Mouse (Mus musculus) thymus, postnatal 10 days (tissue): ENCODE measurements around the gene Slc8b1.

ENCODE experiments used
- DNase-seq, 2 experiments: peaks; one replicate each; pipeline ENCODE4 v3.0.0; 2021; ENCODE audit warnings: low spot score in 2 of 2

Slc8b1 gene

DNA sequence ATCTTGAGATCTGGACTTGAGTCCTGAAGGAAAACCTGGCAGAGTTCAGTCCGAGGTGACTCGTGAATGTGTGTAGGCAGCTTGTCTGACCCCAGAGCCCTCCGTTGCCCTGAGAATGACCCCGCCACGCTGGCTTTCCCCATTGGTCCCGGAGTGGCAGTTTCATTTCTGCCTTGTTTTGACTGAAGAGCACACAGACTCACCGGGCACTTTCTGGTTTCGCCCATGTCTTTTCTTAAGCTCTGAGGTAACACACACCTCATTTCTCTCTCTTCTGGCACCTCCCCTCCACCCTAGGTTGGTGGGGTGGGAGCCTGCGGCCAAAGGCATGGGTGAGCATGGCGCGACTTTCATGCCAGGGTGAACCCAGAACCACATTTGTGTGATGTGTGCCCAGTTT, 15.3 kb downstream of the Slc8b1 start:
- DNase-seq, result no peak

DNA sequence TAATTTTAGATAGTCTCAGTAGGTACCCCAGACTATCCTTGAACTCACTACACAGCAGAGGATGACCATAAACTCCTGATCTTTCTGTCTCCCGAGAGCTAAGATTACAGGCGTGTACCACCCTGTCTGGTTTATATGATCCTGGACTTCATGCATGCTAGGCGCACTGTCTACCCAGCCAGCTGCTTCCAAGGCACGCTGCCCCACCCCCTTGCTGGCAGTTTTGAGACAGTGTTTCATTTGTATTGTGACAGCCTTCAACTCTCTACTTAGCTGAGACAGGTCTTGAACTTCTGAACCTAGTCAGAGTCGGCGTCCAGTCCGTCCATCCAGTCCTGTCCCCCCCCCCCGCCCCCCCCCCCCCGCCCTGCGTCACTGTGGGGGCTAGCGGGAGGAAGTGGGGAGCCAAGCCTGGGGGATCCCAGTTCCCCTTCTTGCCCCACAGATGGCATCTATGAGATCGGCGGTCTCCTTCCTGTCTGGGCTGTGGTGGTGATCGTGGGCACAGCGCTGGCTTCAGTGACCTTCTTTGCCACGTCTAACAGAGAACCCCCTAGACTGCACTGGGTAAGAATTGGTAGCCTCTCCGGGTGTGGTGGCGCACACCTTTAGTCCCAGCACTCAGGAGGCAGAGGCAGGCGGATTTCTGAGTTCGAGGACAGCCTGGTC, 16.5 kb downstream of the Slc8b1 start:
- DNase-seq, result no peak

DNA sequence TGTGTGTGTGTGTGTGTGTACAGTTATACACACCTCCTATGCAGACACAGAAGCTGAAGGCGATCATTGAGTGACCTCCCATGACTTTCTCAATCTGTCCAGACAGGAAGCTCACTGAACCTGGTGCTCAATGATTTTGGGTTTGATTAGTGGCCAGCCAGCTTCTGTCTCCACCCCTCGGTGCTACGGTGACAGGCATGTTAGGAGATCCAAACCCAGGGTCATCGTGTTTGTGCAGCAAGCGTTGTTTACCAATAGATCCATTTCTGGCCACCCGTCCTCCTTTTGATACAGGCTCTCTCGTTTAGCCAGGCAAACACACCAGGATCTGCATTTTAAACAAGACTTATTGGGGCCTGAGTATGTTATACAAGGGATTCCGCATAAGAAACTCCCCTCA, 20.7 kb downstream of the Slc8b1 start:
- no peak for DNase-seq

DNA sequence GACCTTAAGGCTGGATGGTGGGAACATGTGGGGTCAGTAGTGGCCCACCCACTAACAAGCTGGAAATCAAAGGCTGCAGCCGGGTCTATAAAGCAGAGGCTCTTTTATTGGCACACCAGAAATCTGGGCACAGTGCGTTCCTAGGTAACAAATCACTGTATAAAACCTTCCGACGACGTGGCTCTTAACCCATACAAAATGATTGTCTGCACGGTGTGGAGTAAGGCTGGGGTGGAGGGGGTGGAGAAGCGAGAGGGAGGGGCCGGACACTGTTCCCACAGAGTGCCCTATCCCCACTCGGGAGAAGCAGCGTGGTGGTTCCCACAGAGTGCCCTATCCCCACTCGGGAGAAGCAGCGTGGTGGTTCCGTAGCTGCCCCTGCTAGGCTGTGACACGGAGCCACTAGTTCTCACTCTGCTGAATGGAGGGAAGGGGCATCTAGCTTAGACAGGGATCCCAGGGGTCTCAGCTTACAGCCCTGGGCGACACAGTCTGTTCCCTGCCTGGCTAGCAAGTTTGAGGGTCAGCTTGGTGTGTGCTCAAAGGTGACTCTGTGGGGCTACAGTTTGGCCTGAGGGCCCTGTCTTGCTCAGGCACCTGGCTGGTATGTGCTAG, 23.2 kb downstream of the Slc8b1 start:
- DNase-seq, result no peak

DNA sequence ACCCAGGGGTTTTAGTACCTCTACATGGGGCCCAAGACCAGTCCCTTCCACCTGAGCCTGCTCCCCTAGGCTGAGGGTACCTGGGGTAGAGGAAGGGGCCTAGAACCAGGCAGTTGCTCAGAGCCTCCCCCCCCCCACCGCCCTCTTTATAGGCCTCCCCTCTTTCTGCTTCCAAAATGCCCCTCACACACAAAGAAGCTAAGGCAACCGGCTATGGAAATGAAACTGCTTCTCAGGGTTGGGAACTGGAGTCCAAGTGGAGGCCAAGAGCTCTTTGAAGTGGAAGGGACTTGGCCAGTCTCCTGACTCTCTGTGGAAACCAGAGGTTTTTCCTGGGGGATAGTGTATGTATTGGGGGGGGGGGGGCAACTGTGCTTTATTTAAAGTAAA, 23.7 kb downstream of the Slc8b1 start:
- no peak for DNase-seq

DNA sequence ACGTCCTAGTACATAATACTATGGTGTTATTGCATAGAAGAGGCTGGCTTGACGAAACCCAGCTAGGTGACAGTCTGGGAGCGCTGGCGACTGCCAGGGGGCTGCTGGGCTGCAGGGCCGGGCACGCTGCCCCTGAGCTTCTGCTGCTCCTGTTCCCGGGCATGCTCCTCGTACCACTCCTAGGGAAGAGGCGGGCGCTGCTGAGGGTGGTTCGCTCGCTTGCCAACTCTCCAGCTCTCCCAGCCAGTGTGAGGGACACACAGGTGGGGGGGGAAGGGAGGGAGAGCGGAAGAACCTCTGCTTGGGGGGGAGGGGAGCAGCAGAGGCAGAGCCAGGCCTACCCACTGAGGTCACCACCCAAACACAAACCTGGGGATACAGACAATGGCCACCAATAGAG, 25.1 kb downstream of the Slc8b1 start:
- no peak for DNase-seq

DNA sequence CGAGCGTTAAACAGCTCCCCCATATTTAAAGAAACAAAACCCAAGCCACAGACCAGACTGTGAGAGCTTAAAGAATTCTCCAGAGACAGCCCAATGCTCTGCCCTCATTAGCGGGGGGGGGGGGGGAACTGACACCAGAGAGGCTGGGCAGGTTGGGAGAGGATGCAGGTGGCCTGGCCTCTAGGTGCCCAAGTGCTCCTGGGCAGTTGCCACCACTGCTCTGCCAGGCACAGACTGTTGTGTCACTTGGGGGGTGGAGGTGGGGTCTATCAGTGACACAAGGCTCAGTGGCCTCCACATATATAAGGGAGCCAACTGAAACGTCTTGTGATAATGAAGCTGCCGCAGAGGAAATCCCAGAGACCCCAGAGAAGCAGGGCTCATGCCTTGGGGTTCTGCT, 25.7 kb downstream of the Slc8b1 start:
- no peak for DNase-seq

DNA sequence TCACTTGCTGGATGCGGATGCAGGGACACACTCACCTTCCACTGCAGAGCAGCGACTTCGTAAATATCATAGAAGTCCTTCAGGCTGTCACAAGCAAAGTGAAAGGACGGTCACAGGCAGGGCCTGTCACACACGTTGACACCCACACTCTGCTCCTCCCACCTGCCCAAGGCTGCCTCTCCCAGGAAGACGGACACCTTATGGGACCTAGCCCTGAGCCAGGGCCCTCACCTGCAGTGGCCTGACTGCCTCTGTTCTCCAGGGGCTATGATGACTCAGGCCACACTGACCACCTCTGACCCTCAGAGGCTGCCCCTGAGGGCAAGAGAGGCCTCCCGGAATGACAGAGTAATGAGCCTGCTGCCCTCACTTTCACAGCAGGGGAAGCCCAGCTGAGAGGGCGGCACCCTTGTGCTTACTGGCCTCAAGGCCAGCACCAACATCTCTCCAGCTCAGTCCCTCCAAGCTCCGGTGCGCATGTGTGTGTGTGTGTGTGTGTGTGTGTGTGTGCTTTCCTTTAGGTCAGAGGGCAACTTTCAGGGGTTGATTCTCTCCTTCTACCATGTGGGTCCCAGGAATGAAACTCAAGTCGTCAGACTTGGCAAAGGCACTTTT, 37.4 kb downstream of the Slc8b1 start:
- DNase-seq, result no peak

DNA sequence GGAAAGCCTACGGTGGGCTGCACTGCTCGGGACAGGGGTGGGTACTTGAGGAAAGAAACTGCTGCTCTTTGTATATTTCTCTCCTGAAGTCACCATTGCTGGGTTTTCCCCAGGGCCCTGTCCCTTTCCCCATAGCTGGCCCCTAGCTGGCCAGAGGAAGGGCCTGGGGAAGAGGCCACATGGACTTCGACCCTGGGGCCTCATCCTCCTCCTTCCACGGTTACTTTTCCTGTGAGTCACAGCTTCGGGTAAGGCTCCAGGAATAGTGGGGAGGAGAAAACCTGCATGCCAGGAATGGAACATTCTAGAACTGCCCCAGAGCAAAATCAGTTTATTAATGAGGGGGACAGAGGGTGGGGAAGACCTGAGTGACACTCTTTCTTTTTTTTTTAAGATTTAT, 39.2 kb downstream of the Slc8b1 start:
- no peak for DNase-seq

DNA sequence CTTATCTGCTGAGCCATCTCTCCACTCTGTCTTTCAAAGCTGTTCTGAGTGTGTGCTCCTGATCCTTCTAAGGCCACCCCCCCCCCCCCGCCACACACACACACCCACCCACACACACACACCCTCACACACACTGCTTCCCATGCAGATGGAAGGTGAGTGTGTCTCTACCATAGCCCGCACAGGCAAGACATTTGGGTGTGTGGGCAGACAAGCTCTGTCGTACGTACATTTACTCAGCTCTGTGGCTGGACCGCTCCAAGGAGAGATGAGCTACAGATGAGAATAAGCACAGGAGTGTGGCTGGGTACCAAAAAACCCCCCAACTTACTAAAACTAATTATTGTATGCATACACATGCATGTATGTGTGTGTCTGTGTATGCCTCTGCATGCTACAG, 39.7 kb downstream of the Slc8b1 start:
- no peak for DNase-seq

DNA sequence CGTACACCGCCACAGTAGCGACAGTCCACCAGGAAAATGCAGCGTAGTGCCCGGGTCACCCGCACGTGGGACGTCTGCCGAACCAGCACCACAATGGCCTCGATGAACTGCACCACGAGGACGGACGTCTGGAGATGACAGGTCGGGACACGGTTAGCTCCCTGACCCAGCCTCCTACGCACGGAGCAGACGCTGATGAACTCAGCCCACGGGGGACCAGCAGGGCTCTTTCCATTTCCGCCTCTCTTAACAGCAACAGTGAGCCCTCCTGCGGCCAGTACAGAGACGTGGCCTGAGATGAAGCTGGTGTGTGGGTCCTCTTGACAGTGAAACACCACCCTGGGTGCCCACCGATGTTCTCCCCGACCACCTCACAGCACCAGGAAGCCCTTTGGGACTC, 44.9 kb downstream of the Slc8b1 start:
- DNase-seq, result no peak

DNA sequence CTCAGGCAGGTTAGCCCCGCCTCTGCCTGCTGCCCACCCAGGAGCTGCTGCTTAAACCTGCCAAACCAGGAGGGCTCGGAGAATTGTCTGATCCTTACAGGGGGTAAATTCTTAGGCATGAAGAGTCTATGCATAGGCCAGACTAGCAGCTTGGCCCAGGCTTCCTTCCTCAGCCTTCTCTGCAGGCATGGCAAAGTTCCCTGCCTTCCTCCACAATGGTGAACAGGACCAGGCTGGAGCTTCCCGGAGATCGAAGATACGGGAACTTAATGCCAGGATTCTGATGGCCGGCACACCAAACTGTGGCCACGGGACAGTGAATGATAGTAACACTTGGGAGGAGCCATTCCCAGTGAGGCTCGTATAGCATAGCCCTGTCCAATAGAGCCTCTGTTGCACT, 47.1 kb downstream of the Slc8b1 start:
- DNase-seq, result no peak

DNA sequence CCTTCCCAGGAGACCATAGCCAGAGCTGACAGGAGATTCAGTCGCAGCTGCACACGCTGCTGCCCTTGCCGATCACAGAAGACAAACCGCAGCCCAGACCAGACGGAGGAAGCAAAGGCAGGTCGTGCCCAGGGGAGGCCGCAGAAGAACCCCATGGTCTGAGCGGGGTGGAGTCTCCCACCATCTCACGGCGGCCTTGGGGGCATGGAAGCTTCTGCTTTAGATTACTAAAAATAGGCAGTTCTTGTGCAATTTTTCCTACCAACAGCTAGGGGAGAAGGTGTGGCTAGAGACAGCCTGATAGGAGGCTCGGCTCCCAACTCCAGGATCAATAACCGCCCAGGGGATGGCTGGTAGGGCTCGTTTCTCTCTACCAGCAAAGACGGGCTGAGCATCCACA, 47.8 kb downstream of the Slc8b1 start:
- no peak for DNase-seq

DNA sequence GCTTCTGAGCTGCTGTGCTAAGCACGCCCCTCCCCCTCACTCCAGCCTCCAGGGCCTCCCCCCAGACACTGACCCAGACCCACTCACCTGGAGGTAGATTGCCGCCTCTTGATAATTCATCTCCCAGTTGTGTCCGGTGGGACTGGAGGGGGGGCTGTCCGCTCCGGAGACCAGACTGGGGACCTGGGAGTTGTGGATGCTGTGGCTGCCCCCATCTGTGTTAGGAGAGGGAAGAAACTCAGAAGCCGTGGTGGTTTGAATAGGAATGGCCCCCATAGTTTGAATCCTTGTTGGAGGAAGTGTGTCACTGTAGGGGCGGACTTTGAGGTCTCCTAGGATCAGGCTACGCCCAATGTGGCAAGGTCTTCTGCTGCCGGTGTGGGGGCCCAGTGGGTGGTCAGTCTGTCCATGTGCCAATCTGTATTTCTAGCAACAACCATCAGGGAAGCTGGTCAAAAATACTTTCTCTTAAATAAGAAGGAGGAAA, 49.2 kb downstream of the Slc8b1 start:
- DNase-seq, result no peak

DNA sequence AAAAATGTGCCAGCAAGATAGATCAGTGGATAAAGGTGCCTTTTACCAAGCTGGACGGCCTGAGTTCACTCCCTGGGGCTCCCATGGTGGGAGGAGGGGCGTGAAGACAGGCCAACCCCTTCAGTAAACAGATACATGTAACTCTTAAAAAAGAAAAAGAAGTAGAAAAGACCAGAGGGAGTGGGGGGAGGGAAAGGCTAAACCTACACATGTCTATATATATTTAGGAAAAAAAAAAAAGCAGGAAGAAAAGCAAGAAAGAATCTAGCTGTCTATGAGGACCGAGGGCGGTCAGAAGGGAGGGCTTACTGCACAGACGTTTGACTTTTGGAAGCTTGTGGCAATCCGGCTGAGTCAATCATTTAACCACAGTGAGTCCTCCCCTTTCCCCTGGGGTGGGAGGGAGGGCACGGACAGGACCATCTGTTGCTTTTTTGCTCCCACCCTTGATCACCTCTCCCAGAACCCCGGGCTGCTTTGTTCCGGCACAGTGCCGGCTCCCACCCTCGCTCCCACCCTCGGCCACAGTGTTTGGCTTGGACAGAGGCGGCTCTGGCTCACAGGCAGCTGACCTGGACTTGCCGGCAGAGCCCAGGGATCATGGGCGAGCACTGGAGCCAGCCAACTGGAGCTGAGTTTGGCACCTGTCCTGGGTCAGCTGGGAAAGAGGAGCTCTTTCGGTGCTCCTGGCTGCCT, 49.8 kb downstream of the Slc8b1 start:
- DNase-seq, result no peak

DNA sequence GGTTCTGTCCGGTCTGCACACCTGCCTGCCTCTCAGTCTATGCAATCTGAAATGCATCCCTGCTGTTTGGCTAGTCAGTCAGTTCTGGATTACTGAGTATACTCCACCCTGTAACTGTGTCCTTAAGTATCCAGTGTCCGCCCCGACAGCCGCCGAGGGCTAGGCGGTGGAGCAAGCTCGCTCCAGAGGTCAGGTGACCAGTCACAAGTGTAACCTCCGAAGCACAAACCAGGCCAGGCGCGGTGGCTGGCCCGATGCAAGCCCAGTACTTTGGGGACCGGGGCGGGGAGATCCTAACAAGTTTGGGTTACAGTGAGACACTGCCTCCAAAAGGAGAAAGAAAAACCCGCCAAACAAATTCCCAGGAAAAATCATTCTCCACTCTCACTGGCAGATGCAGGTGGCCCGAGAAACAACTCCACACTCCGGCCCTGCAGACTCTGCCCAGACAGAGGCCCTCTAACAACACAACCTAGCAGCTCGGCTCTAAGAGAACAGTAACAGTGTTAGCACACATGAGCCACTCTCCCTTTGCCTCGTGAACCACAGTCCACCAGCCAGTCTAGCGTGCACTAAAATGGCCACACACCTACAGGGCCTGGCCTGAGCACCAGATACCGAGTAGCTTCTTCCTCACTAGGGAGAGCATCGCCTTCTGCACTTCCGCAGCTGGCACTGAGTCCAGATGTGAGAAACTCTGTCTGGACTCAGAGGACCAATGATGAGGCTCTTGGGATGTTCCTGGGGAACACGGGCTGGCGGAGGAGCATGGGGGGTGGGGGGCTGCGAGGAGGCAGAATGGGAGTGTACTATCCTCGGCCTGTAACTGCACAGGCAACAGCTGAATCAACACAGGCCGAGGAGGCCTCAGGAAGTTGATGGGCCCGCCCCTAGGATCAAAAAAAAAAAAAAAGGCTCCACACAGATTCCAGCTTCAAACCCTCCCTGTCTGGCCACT, 52.3 kb downstream of the Slc8b1 start:
- no peak for DNase-seq

DNA sequence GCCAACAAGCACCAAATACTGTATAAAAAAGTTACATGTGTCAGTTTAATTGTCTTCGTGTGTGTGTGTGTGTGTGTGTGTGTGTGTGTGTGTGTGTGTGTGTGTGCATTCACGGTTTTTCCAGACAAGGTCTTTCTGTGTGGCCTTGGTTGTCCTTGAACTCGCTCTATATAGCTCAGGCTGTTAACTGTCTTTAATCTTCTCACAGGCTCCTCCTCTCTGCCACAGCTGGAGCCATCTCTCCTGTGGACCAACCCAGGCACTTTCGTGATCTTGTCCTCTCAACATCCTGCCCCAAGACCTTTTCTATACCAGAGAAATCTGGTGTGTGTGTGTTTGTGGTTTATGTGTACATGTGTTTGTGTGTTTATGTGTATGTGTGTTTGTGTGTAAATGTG, 52.9 kb downstream of the Slc8b1 start:
- no peak for DNase-seq

DNA sequence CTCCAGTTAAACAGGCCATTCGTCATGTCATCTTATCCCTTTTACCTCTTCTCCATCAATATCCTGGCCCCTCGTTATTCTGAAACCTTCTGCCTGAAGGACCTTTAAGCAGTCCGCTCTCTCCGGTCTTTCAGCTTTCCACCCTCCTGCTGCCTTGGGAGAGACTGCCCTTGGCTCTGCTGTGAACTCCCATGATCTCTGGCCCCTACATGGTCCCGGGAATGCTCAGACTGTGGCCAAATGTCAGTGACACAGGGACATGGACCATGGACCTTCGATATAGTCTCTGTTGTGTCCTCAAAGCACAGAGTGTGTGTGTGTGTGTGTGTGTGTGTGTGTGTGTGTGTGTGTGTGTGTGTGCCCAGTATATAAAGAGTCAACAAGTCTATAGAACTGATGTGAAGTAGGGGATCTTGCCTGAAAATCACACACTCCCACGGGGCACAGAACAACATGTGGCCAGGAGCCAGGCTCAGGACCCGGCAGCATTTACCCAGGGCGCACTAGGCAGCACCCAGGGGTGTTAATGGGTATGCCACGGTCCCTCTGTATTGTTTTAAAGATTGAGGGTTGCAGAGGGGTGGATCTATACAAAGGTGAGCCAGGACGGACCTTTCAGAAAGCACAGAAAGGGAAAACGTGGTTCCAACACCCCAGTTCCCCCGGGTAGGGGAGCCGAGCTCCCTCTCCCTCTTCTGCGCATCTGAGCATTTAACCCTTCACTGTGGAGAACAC, 54.4 kb downstream of the Slc8b1 start:
- DNase-seq, result no peak

DNA sequence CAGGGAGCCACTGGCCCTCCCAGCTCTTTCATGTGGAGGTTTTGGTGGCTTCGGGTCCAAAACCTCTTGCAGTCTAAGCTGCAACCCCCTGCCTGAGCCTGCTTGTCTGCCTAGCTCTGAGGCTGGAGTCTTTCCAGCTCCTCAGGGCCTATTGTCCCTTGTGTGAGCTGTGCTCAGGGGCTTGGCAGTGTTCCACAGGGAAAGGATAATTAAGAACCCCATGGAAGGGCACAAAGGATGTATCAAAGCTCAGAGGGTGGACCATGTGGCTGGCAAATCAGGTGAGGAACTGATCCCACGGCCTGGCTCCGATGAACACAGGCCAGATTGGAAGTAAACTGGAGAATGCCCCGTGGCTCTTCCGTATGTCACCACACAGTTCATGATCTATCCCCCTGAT, 55.1 kb downstream of the Slc8b1 start:
- DNase-seq, result no peak

DNA sequence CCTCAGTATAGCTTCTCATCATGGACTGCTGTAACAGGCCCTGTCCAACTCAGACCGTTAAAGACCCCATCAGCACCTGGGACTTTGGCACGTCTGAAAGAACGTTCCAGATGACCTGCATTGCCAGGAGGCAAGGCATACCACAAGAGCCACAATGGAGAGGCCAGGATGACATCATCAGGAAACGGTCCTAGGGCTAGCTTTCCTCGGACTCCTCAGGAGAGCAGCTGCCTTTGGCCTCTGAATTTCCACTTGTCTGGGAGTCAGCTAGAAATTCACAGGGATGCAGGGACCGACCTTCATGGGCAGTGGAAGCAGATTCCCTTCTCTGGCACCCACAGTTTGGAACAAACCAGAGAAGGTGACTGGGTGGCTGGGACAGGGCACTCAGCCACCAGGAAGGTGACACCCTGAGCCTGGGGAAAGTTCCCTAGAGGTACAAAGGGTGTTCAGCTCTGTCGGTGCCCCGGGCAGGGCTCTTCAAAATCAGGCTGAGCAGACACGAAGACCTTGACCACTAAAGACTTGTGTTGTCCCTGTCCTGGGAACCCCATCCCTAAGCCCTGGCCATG, 55.8 kb downstream of the Slc8b1 start:
- DNase-seq, result no peak

DNA sequence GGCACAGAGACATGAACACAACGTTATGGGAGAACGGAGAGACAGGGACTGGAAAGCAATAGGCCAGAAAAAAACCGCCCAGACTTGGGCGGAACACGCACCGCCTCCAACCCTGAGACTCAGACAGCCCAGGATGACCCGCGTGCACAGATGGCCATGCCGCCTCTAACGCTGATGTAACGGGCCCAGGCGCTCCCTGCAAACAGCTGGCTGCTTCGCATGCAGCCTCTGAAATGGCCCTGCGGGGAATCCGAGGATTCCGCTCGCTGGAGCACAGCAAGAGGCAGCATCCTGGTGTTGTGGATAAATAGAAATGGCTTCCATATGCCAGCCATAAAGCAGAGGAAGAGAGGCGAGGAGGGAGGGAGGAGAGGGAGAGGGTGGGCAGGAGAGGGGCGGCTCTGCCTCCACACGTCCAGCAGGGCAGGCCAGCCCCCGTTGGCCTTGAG, 56.3 kb downstream of the Slc8b1 start:
- DNase-seq, result no peak
